1 mouse cellular context compared by ENCODE assay signal in the genomic region with DNA sequence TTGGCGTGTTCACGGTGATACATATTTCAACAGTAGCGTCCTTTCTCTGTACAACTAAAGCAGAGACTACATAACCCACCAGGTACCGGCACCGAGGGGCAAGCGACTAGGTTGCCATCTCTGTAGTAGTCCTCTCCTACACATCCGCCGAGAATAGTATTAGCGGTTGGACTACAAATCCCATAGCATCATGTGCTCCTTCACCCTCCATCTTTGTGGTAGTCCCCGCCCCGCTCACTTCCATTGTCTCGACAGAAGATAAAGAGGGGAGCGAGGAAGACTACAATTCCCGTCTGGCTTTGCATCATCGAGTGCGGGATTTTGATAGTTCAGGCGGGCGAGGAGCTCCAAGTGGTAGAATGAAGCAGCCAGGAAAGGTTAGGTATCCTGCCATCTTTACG.
TF ChIP-seq lines count a peak whose summit lies in the region.

No protein-coding gene starts in this region.

TF ChIP-seq in myocyte, 11 proteins besides CTCF, POLR2A, EP300 and RAD21 (continued from another document):
- no peak for TF ChIP-seq MYOD1 (IDR thresholded peaks at IDR 0.05; ENCODE audit: control insufficient read depth in 1 of 3, insufficient read length in 2 of 3, low read depth in 2 of 3)
- TF ChIP-seq TCF3 (IDR thresholded peaks at IDR 0.05; ENCODE audit: insufficient read length, low read depth) = no peak
